Mouse (Mus musculus): ENCODE measurements around the gene Tmcc3. TPM values are rescaled to one million over a fixed set of nuclear protein-coding genes. Genes with fewer than 3 reads are reported as not detected.
"Not testable (repeated sequence)": the region's sequence is repeated elsewhere in the genome, so short reads cannot be mapped to it uniquely, and the experiment has no call there.

Tmcc3 gene
- polyA plus RNA-seq, 1 experiment from 2014 or later: 42.9 TPM

DNA sequence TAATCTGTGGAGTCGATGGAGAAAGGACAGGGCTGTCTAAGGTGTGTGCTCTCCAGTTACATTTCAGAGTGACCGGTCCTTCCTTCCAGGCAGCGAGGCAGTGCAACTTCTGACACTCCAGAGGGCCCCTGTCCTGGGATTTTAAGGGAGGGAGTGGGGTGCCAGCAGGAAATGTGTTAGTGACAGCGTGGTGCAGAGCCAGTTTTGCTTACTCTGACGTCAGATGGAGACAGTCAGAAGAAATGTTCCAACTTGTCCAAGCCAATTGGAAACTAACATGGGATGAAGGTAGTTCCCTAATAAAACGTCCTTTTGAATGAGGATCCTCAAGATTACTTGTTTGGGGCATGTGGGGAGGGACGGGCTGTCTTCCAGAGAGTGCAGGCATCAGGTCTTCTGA lies 258.0 kb downstream of the Tmcc3 start:
- no peak overlapping the region for H3K4me3 ChIP-seq (ENCODE audit: inconsistent target)
- no peak overlapping the region for H3K27ac ChIP-seq
- 91% methylated on average over 7 of the region's 7 CpGs for WGBS (ENCODE audit: missing documents)
- peaks cover 13% of the 10 kb centered on the region; the same call in 1 of the 2 replicates for H3K36me3 ChIP-seq (ENCODE audit: inconsistent target)
- H3K79me2 ChIP-seq (ENCODE audit: inconsistent target): no peaks in the 10 kb centered on the region

DNA sequence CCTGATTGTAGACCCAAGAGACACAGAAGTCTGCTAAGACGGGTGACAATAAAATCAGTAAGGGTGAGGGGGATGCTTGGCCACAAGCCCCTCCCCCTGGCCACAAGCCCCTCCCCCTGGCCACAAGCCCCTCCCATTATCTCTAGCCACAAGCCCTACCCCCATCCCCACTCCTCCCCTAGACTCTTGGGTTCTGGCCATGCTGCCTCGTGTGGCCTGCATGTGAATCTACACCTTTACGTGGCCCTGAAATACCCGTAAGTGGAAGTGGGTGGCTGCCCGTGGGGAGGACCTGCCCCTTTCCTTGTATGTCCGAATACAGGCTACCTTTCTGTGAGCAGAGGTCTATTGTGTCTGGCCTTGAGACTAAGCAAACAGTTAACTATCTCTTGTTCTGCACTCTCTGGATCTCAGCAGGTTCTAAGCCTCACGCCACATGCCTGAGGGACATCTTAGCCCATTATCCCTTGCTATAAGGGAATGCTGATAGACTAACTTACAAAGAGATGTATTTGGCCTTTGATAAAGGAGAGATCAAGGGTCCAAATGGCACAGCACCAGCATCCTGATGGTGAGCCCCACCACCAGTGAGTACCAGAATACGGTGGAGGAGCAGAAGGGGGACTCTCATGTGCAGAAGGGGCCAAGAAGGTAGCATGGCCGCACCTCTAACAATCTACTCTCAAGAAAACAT lies 260.3 kb downstream of the Tmcc3 start:
- 76% methylated on average over 9 of the region's 9 CpGs for WGBS (ENCODE audit: missing documents)
- Histone ChIP-seq H3K36me3 (ENCODE audit: inconsistent target) (no peaks in the 10 kb centered on the region), H3K27ac (no peak overlapping the region), H3K4me3 (ENCODE audit: inconsistent target) (no peak overlapping the region), H3K79me2 (ENCODE audit: inconsistent target) (no peaks in the 10 kb centered on the region; the same call in 1 of the 2 replicates)

GRCm38 (mm10) chr10:94572772-94573171 lies 261.0 kb downstream of the Tmcc3 start:
- no peaks in the 10 kb centered on the region; the same call in 1 of the 2 replicates for H3K79me2 ChIP-seq (ENCODE audit: inconsistent target)
- H3K4me3 ChIP-seq (ENCODE audit: inconsistent target): no peak overlapping the region
- H3K27ac ChIP-seq: no peak overlapping the region
- 71% methylated on average over 12 of the region's 12 CpGs for WGBS (ENCODE audit: missing documents)
- no peaks in the 10 kb centered on the region for H3K36me3 ChIP-seq (ENCODE audit: inconsistent target)

DNA sequence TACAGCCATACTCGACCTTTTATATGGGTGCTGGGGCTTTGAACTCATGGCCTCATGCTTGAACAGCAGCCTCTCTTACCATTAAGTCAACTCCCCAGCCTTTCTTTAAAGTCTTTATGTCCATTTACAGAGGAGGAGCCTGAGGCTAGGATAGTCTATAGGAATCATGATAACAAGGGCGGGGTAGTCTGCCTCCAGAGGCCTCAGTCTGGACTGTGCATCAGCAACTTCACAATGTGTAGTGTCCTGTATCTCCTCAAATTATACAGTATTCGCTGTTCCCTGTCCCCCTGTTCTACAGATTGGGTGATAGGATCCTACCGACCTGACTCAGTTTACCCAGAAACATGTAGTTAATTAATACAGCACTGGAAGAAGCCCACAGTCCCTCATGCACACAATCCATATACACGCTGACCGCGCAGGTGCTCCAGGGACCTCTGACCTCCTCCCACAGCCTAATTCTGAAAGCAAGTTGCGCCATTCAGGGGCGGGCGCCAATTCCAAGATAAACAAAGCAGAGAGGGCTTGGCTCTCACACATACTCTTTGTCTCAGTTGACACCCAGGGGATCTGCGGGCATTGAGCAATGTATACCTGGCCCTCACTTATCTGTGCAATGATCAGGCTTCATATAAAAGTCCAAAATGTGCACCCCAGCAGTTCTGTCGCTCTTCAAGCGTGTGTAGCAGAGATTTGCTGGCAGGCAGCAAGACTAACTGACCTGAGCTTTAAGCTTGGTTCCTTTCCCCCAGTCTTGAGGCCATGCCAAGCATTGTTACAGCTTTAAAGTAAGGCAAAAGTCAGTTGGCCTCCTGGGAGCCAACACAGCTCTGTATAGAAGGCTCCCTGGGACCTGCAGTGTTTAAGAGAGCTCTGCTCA lies 262.9 kb downstream of the Tmcc3 start:
- no peak overlapping the region for H3K27ac ChIP-seq
- 96% methylated on average over 13 of the region's 13 CpGs for WGBS (ENCODE audit: missing documents)

DNA sequence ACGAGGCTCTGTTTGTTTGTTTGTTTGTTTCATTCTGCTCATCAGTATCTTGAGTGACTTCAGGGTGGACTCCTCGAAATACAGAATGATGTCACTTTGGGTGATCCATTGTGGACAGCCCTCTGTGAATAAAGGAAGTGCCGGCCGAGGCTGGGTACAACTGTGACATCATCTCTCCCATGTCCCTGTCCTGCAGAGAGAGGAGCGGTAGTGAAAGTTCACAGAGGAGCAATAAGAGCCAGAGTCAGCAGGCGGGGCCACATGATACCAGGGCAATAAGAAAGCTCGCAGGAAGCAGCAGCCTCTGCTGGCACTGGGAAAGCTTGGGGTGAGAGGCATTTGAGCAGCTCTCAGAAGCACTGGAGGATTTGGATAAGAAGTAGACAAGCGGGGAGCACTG lies 264.2 kb downstream of the Tmcc3 start:
- WGBS (ENCODE audit: missing documents): 28% methylated on average over 8 of the region's 8 CpGs
- Histone ChIP-seq H3K27ac (peak overlapping the region; percentile 27; the same call in 1 of the 2 replicates), H3K4me3 (ENCODE audit: inconsistent target) (no peak overlapping the region), H3K36me3 (ENCODE audit: inconsistent target) (peaks cover 30% of the 10 kb centered on the region), H3K79me2 (ENCODE audit: inconsistent target) (no peaks in the 10 kb centered on the region; the same call in 1 of the 2 replicates)

More for the DNA sequence above, 262.9 kb downstream of the Tmcc3 start:
- no peaks in the 10 kb centered on the region; the same call in 1 of the 2 replicates for H3K79me2 ChIP-seq (ENCODE audit: inconsistent target)
- no peak overlapping the region for H3K4me3 ChIP-seq (ENCODE audit: inconsistent target)
- peaks cover 18% of the 10 kb centered on the region for H3K36me3 ChIP-seq (ENCODE audit: inconsistent target)

- H3K79me2 ChIP-seq (ENCODE audit: inconsistent target): no peaks in the 10 kb centered on the region; the same call in 1 of the 2 replicates
- peaks cover 58% of the 10 kb centered on the region for H3K36me3 ChIP-seq (ENCODE audit: inconsistent target)
- WGBS (ENCODE audit: missing documents): 95% methylated on average over 13 of the region's 15 CpGs
- H3K4me3 ChIP-seq (ENCODE audit: inconsistent target): no peak overlapping the region
- H3K27ac ChIP-seq: no peak overlapping the region
Observed at GRCm38 (mm10) chr10:94578870-94579269, 267.1 kb downstream of the Tmcc3 start.

DNA sequence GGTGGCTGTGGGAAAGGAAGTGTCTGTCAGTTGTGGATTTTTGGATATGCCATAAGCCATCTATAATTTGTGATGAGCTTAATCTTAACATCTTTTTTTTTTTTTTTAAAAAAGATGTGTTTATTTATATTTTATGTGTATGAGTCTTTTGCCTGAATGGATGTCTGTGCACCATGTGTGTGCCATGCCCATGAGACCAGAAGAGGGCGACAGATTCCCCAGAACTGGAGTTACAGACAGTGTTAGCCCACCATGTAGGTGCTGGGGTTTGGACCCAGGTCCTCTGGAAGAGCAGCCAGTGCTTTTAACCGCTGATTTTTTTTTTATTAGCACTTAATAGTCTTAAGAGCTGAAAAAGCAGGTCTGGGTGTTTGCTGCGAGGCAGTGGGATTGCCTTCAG lies 269.6 kb downstream of the Tmcc3 start:
- Histone ChIP-seq H3K27ac (no peak overlapping the region), H3K79me2 (ENCODE audit: inconsistent target) (no peaks in the 10 kb centered on the region; the same call in 1 of the 2 replicates), H3K36me3 (ENCODE audit: inconsistent target) (peaks cover 83% of the 10 kb centered on the region), H3K4me3 (ENCODE audit: inconsistent target) (no peak overlapping the region)
- WGBS (ENCODE audit: missing documents): 82% methylated on average over 1 of the region's 3 CpGs

- Histone ChIP-seq H3K4me3 (ENCODE audit: inconsistent target) (no peak overlapping the region), H3K79me2 (ENCODE audit: inconsistent target) (no peaks in the 10 kb centered on the region), H3K36me3 (ENCODE audit: inconsistent target) (peaks cover 88% of the 10 kb centered on the region), H3K27ac (no peak overlapping the region)
- WGBS (ENCODE audit: missing documents): 62% methylated on average over 3 of the region's 4 CpGs
Observed at GRCm38 (mm10) chr10:94583714-94584113, 272.0 kb downstream of the Tmcc3 start.

- WGBS (ENCODE audit: missing documents): 91% methylated on average over 17 of the region's 17 CpGs
- no peak overlapping the region for H3K27ac ChIP-seq
- H3K79me2 ChIP-seq (ENCODE audit: inconsistent target): no peaks in the 10 kb centered on the region
- H3K4me3 ChIP-seq (ENCODE audit: inconsistent target): no peak overlapping the region
- peaks cover 77% of the 10 kb centered on the region for H3K36me3 ChIP-seq (ENCODE audit: inconsistent target)
Observed at GRCm38 (mm10) chr10:94584851-94585359, 273.2 kb downstream of the Tmcc3 start.

DNA sequence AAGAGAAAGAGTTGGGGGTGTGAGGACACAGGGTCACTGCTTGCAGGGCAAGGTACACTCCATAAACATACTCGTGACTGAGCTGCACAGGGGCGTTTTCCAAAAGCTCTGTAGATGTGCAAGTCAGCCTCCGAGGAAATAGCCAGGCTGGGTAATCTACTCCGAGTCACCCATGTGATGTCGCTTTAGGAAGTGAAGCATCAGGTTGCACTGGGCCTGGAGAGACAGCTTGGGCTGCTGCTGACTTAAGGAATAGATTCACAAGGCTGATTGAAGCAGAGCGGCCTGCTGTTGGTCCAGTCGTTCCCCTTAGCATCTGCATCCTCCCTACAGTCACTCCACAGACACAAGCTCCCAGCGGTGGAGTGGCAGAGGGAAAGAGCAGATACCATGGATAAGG lies 274.1 kb downstream of the Tmcc3 start:
- WGBS (ENCODE audit: missing documents): 89% methylated on average over 8 of the region's 8 CpGs

DNA sequence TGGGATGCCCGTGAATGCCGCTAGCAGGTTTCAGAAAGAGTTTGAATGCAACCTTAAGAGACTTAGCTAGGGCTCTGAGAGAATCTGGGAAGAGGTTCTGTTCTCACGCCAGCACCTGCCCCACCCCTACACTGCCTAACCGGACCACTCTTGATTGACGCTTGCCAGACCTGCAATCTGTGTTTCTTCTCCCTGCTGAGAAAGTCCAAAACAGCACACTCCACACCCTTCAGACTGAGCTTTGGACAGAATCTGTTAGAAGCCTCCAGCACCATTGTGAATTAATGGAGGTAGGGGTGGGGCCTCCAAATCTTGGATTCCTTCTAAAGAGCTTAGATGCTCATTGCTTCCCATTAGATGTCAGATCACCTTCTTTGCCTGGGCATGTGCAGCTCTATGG lies 277.2 kb downstream of the Tmcc3 start:
- no peak overlapping the region for H3K27ac ChIP-seq
- H3K36me3 ChIP-seq (ENCODE audit: inconsistent target): peaks cover 38% of the 10 kb centered on the region
- 92% methylated on average over 5 of the region's 5 CpGs for WGBS (ENCODE audit: missing documents)
- H3K4me3 ChIP-seq (ENCODE audit: inconsistent target): no peak overlapping the region
- H3K79me2 ChIP-seq (ENCODE audit: inconsistent target): no peaks in the 10 kb centered on the region

More for the DNA sequence above, 274.1 kb downstream of the Tmcc3 start:
- Histone ChIP-seq H3K79me2 (ENCODE audit: inconsistent target) (no peaks in the 10 kb centered on the region), H3K4me3 (ENCODE audit: inconsistent target) (no peak overlapping the region), H3K36me3 (ENCODE audit: inconsistent target) (peaks cover 69% of the 10 kb centered on the region), H3K27ac (no peak overlapping the region)

DNA sequence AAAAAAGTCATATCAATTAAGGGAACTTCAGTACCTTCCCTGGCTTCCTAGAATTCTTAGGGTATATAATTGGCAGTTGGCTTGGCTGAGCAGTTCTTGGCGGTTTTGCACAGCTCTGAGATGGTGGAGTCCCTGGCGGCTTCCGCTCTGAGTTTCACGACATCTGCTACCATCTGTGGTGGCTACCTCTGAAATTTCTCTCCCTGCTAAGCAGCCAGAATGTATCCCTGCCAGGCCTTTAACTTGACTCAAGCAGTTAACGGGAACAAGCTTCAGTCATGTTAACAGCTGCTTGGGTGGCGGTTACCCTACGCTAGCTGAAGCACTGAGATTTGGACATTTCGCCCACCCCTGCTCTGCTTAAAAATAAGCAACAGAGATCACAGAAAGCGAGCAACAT lies 284.0 kb downstream of the Tmcc3 start:
- Histone ChIP-seq H3K4me3 (ENCODE audit: inconsistent target) (no peak overlapping the region), H3K79me2 (ENCODE audit: inconsistent target) (no peaks in the 10 kb centered on the region), H3K27ac (no peak overlapping the region), H3K36me3 (ENCODE audit: inconsistent target) (no peaks in the 10 kb centered on the region)
- WGBS (ENCODE audit: missing documents): 95% methylated on average over 9 of the region's 9 CpGs

DNA sequence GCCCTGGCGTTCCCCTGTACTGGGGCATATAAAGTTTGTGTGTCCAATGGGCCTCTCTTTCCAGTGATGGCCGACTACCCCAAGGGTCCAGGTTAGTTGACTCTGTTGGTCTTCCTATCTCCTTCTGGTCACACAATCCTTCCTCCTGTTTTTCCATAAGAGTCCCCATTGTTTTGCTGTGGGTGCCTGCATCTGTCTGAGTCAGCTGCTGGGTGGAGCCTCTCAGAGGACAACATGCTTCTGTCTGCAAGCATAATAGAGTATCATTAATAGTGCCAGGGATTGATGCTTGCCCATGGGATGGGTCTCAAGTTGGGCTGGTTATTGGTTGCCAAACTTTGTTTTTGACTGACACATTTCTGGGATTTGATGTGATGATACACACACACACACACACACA lies 288.1 kb downstream of the Tmcc3 start:
- H3K4me3 ChIP-seq (ENCODE audit: inconsistent target); H3K79me2 ChIP-seq (ENCODE audit: inconsistent target); H3K36me3 ChIP-seq (ENCODE audit: inconsistent target); H3K27ac ChIP-seq: not testable (repeated sequence)
- WGBS (ENCODE audit: missing documents): 100% methylated on average over 1 of the region's 2 CpGs

DNA sequence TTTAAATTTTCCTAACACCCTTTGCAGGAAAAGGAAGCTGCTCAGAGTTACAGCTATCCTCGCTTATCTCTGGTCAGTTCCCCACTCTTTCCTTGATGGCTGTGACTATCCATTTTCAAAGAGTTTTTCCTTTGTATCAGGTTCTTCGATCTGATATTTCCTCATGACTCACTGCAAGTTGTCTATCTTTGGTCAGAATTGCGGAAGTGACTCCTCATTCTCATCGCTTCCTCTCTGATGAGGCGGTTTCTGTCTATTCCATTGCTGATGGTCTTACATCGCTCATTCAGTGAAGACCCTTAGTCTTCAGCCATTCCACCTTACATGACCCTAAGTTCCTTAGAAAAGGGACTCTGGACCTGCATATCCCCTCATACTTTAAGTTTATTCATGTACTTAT lies 289.3 kb downstream of the Tmcc3 start:
- Histone ChIP-seq H3K27ac (no peak overlapping the region), H3K79me2 (ENCODE audit: inconsistent target) (no peaks in the 10 kb centered on the region), H3K36me3 (ENCODE audit: inconsistent target) (no peaks in the 10 kb centered on the region), H3K4me3 (ENCODE audit: inconsistent target) (no peak overlapping the region)
- WGBS (ENCODE audit: missing documents): 16% methylated on average over 6 of the region's 6 CpGs

GRCm38 (mm10) chr10:94605491-94605890 lies 293.7 kb downstream of the Tmcc3 start:
- WGBS (ENCODE audit: missing documents): 4% methylated on average over 4 of the region's 4 CpGs
- Histone ChIP-seq H3K79me2 (ENCODE audit: inconsistent target) (no peaks in the 10 kb centered on the region), H3K27ac (no peak overlapping the region; the same call in 1 of the 2 replicates), H3K36me3 (ENCODE audit: inconsistent target) (no peaks in the 10 kb centered on the region), H3K4me3 (ENCODE audit: inconsistent target) (no peak overlapping the region)
